Mouse (Mus musculus) E14TG2a.4 (cell line): ENCODE measurements around the gene Ndel1.

Experiments used
- H3K27me3 ChIP-seq: 2 replicates; pipeline ENCODE4 v1.6.1; 2014; ENCODE audit warnings: low read length, control low read depth; ENCODE audit not compliant: insufficient read depth
- H3K36me3 ChIP-seq: 2 replicates; pipeline ENCODE4 v1.6.1; 2014; ENCODE audit warnings: low read length, control low read depth; ENCODE audit not compliant: insufficient read depth
- H3K4me1 ChIP-seq: replicated peaks from 2 replicates; pipeline ENCODE4 v1.6.1; 2014; ENCODE audit warnings: low read depth, low read length, control low read depth
- H3K4me3 ChIP-seq: replicated peaks from 2 replicates; pipeline ENCODE4 v1.5.1; 2014; ENCODE audit warnings: mild to moderate bottlenecking, low read length
- H3K9me3 ChIP-seq: 2 replicates; pipeline ENCODE4 v1.6.1; 2014; ENCODE audit warnings: low read length, control low read depth
- CTCF ChIP-seq: conservative IDR thresholded peaks from 2 replicates; pipeline ENCODE4 v1.5.1; 2014; ENCODE audit warnings: low read length
- NANOG ChIP-seq: IDR thresholded peaks from 2 replicates; pipeline ENCODE4 v1.6.1; 2014; ENCODE audit warnings: borderline replicate concordance, low read length, mixed read lengths
- POU5F1 ChIP-seq: IDR thresholded peaks from 2 replicates; pipeline ENCODE4 v1.6.1; 2014; ENCODE audit warnings: low read length, borderline replicate concordance

Ndel1 gene

GRCm38 (mm10) chr11:68819226-68819805, 52.3 kb downstream of the Ndel1 start:
- Histone ChIP-seq H3K27me3 (no peaks in the 10 kb centered on the region), H3K36me3 (peaks cover 90% of the 10 kb centered on the region)
- TF ChIP-seq POU5F1 (no peak), NANOG (no peak), CTCF (no peak)

GRCm38 (mm10) chr11:68818416-68818815, 53.2 kb downstream of the Ndel1 start:
- no peak for TF ChIP-seq CTCF
- TF ChIP-seq POU5F1 = no peak
- TF ChIP-seq NANOG = no peak
- H3K27me3 ChIP-seq = no peaks in the 10 kb centered on the region
- H3K4me1 ChIP-seq = peaks cover 18% of the 10 kb centered on the region
- peaks cover 88% of the 10 kb centered on the region for H3K36me3 ChIP-seq
- no peaks in the 10 kb centered on the region for H3K9me3 ChIP-seq
- no peak overlapping the region for H3K4me3 ChIP-seq

More at GRCm38 (mm10) chr11:68819226-68819805, 52.3 kb downstream of the Ndel1 start:
- no peak overlapping the region for H3K4me3 ChIP-seq
- no peaks in the 10 kb centered on the region for H3K9me3 ChIP-seq
- H3K4me1 ChIP-seq = peaks cover 13% of the 10 kb centered on the region

DNA sequence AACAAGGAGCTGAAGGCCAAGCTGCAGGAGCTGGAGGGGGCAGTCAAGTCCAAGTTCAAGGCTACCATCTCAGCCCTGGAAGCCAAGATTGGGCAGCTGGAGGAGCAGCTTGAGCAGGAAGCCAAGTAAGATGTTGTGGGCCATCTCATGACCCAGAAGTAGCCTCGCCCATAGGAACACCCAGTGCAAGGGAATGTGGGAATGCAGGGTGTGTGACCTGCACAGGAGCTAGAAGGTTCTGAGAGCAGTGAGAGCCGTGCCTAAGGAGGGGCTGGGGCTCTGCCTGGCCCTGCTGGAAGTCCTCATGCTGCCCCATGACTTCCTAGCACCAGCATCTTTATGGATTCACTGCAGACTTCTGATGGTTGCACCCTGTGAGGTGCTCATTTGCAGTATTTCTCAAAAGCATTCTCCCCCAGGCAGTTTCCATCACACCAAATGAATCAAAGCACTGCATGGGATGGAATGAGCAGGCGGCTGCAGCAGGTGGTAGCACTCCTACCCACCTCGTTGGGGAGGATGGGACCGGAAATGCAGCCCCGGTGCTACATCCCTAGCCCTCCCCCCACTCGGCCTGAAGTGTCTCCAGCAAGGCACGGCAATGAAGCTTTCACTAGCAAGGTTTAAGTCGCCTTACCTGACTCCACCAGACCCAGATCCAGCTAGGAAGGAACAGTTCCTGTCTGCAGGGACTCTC, 59.6 kb downstream of the Ndel1 start:
- Histone ChIP-seq H3K4me1 (peaks cover 53% of the 10 kb centered on the region), H3K9me3 (no peaks in the 10 kb centered on the region), H3K36me3 (peaks cover 85% of the 10 kb centered on the region), H3K27me3 (no peaks in the 10 kb centered on the region), H3K4me3 (peak overlapping the region; percentile 65)
- TF ChIP-seq CTCF = no peak
- no peak for TF ChIP-seq POU5F1
- TF ChIP-seq NANOG = no peak

DNA sequence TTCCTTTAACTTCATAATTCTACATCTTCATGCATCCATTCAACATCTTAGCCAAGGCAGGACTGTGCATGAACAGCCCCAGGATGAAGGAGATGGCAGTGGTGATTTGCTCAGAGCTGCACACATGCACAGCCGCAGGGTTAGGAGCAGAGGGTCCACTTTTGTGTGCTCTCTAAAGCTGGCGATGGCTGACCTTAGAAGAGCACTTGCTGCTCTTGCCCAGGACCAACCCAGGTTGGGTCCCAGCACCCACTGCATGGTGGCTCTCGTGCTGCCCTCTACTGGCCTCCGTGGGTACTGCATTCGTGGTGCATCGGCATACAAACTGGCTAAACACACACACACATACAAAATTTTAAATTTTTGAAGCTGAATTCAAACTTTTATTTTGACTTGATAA, 63.9 kb downstream of the Ndel1 start:
- Histone ChIP-seq H3K27me3 (no peaks in the 10 kb centered on the region), H3K9me3 (no peaks in the 10 kb centered on the region), H3K4me1 (peaks cover 29% of the 10 kb centered on the region), H3K36me3 (peaks cover 88% of the 10 kb centered on the region), H3K4me3 (no peak overlapping the region)
- peak; percentile 93 for TF ChIP-seq CTCF
- no peak for TF ChIP-seq NANOG

GRCm38 (mm10) chr11:68805148-68805547, 66.5 kb downstream of the Ndel1 start:
- Histone ChIP-seq H3K36me3 (peaks cover 92% of the 10 kb centered on the region), H3K4me3 (no peak overlapping the region), H3K9me3 (no peaks in the 10 kb centered on the region), H3K27me3 (no peaks in the 10 kb centered on the region), H3K4me1 (peaks cover 5% of the 10 kb centered on the region; the same call in 1 of the 2 replicates)
- TF ChIP-seq POU5F1 (no peak), NANOG (no peak), CTCF (no peak)

DNA sequence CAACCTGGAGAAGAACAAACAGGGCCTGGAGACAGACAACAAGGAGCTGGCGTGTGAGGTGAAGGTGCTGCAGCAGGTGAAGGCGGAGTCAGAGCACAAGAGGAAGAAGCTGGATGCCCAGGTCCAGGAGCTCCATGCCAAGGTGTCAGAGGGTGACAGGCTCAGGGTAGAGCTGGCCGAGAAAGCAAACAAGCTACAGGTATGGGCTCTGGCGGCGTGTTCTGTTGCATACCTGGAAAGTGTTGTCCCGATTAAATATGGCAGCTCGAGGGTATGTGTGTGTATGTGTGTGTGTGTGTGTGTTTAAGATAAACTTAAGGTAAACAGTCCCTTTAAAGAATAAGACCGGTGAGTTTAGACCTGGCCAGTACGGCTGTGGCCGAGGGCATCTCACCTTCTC, 73.4 kb downstream of the Ndel1 start:
- no peaks in the 10 kb centered on the region for H3K4me1 ChIP-seq
- TF ChIP-seq POU5F1 (no peak), NANOG (no peak), CTCF (no peak)
- peaks cover 95% of the 10 kb centered on the region for H3K36me3 ChIP-seq
- no peaks in the 10 kb centered on the region for H3K9me3 ChIP-seq
- H3K27me3 ChIP-seq = no peaks in the 10 kb centered on the region
- H3K4me3 ChIP-seq = no peak overlapping the region

- H3K4me3 ChIP-seq = no peak overlapping the region
- H3K9me3 ChIP-seq = no peaks in the 10 kb centered on the region
- no peaks in the 10 kb centered on the region for H3K27me3 ChIP-seq
- peaks cover 17% of the 10 kb centered on the region for H3K4me1 ChIP-seq
- peaks cover 92% of the 10 kb centered on the region for H3K36me3 ChIP-seq
- TF ChIP-seq POU5F1 (no peak), NANOG (no peak), CTCF (no peak)
These were observed 79.9 kb downstream of the Ndel1 start for GRCm38 (mm10) chr11:68791794-68792193.

GRCm38 (mm10) chr11:68790720-68791119, 80.9 kb downstream of the Ndel1 start:
- no peak for TF ChIP-seq CTCF
- peak; percentile 52; the same call in 1 of the 2 replicates for TF ChIP-seq NANOG
- Histone ChIP-seq H3K4me3 (no peak overlapping the region), H3K27me3 (no peaks in the 10 kb centered on the region), H3K36me3 (peaks cover 91% of the 10 kb centered on the region), H3K9me3 (no peaks in the 10 kb centered on the region), H3K4me1 (peaks cover 23% of the 10 kb centered on the region)
